Mouse (Mus musculus): ENCODE data around the gene Ripor1. TPM values are rescaled to one million over a fixed set of nuclear protein-coding genes. Genes with fewer than 3 reads are reported as not detected.

The Ripor1 gene
- polyA plus RNA-seq, 1 experiment from 2014 or later = 26.5 TPM

DNA sequence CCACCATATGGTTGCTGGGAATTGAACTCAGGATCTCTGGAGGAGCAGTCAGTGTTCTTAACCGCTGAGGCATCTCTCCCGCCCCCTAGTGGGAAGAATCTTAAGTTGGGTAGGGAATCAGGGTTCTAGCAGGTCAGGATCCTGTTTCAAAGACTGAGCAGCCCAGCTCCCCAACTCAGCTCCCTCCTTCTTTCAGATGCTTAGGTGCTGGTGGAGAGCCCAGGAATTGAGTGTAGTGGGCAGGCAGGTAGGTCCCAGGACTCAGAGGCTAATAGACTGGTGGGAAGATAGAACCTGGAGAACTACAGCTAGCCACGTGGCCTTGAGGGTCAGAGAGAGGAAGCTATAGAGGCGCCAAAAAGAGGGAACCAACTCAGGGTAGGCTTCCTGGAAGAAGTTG, 2.6 kb downstream of the Ripor1 start:
- peaks cover 7% of the 10 kb centered on the region; the same call in 1 of the 2 replicates for H3K27me3 ChIP-seq
- no peak overlapping the region for H3K9ac ChIP-seq (replicated peaks)
- ATAC-seq (replicated peaks) = no peak
- WGBS = 40% methylated on average over 4 of the region's 4 CpGs
- H3K4me1 ChIP-seq = peaks cover 28% of the 10 kb centered on the region
- no peaks in the 10 kb centered on the region for H3K36me3 ChIP-seq
- H3K9me3 ChIP-seq = no peaks in the 10 kb centered on the region
- no peak overlapping the region for H3K4me3 ChIP-seq
- no peak overlapping the region for H3K4me2 ChIP-seq (replicated peaks)
- no peak overlapping the region for H3K27ac ChIP-seq (replicated peaks)

DNA sequence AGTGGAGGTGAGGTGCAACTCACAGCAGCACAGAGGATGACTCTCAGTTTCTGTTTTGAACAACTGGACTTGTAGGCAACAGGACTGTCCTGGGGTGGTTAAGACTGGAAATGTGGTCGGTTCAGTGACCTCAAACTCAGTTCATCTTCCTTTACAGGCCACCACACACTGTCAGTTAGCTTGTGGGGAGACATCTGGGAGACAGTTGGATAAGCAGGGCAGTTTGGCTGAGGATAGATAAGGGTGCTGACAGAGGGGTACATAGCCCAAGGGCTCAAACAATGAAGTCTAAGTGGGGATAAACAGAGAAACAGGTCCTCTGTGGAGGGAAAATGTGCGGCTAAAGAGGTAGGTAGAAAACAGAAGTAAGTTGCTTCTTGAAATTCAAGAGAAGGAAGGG, 4.3 kb downstream of the Ripor1 start:
- peaks cover 44% of the 10 kb centered on the region for H3K4me1 ChIP-seq
- H3K36me3 ChIP-seq = no peaks in the 10 kb centered on the region
- H3K27ac ChIP-seq (replicated peaks) = no peak overlapping the region
- no peak for ATAC-seq (replicated peaks)
- H3K4me3 ChIP-seq = no peak overlapping the region
- H3K27me3 ChIP-seq = peaks cover 13% of the 10 kb centered on the region; the same call in 1 of the 2 replicates
- 86% methylated on average over 2 of the region's 2 CpGs for WGBS
- H3K9ac ChIP-seq (replicated peaks) = no peak overlapping the region
- no peak overlapping the region for H3K4me2 ChIP-seq (replicated peaks)
- no peaks in the 10 kb centered on the region for H3K9me3 ChIP-seq

DNA sequence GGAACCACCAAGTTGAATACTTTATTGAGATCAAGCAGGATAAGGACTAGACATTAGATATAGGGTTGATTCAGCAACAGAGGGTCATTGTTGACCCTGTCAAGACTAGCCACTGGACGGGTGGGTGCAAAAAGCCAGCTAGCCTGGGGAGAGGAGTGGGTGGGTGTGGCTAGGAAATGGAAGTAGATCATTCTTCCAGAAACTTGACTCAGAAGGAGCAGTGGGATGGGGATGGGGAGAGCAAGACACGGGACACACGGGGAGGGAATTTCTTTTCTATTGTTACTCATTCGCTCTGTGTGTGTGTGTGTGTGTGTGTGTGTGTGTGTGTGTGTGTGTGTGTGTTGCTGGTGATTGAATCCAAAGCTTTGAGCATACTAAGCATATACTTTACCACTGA, 4.7 kb downstream of the Ripor1 start:
- Histone ChIP-seq H3K27me3 (peaks cover 13% of the 10 kb centered on the region; the same call in 1 of the 2 replicates), H3K9me3 (no peaks in the 10 kb centered on the region), H3K27ac (replicated peaks) (no peak overlapping the region), H3K4me2 (replicated peaks) (no peak overlapping the region), H3K4me1 (peaks cover 43% of the 10 kb centered on the region), H3K9ac (replicated peaks) (no peak overlapping the region), H3K4me3 (no peak overlapping the region), H3K36me3 (no peaks in the 10 kb centered on the region)
- ATAC-seq (replicated peaks) = no peak
- 77% methylated on average over 4 of the region's 4 CpGs for WGBS

DNA sequence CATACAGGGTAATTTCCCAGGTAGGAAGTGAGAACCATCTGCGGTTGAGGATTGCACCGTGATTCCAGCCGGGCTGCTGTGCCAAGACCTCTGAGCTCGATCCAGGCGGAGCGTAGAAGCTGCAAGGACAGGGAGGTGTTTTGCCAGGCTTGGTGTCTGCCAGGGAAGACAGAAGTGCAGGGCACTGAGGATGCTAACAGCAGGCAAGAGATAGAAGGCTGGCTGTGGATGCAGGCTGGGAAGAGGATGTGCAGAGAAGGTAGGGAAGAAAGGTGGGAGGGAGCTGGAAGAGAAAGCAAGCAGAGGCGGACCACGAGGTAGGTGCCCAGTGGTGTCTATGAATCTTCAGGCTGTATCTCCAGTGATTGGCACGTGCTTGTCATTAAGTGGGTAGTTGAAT, 6.8 kb downstream of the Ripor1 start:
- no peak overlapping the region for H3K4me2 ChIP-seq (replicated peaks)
- 84% methylated on average over 9 of the region's 9 CpGs for WGBS
- no peak overlapping the region for H3K9ac ChIP-seq (replicated peaks)
- no peak for ATAC-seq (replicated peaks)
- H3K36me3 ChIP-seq = peaks cover 20% of the 10 kb centered on the region
- H3K4me3 ChIP-seq = no peak overlapping the region
- peaks cover 13% of the 10 kb centered on the region; the same call in 1 of the 2 replicates for H3K27me3 ChIP-seq
- no peaks in the 10 kb centered on the region for H3K9me3 ChIP-seq
- no peak overlapping the region for H3K27ac ChIP-seq (replicated peaks)
- H3K4me1 ChIP-seq = peaks cover 29% of the 10 kb centered on the region

DNA sequence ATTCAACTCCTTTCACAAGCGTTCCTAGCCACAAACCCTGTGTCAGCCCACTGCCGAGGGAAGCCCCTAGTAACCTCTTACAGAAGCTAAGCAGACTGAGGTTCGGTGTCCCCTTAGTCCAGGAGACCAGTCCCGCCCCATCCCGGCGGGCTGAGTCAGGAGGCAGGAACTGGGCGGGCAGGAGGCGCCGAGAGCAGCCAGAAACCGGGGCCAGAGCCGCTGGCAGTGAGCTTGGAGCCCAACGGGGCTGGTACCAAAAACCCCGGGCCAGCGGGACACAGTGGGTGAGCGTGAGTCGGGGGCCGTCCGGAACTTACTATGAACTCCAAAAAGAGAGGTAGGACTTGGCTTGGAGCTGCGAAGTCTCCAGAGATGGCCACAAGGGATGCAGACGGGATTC, 8.0 kb downstream of the Ripor1 start:
- 4% methylated on average over 20 of the region's 20 CpGs for WGBS
- H3K4me1 ChIP-seq = peaks cover 19% of the 10 kb centered on the region
- H3K27me3 ChIP-seq = peaks cover 13% of the 10 kb centered on the region; the same call in 1 of the 2 replicates
- H3K4me3 ChIP-seq = peak overlapping the region; percentile 11
- H3K36me3 ChIP-seq = peaks cover 32% of the 10 kb centered on the region
- no peak overlapping the region for H3K27ac ChIP-seq (replicated peaks)
- H3K4me2 ChIP-seq (replicated peaks) = peak overlapping the region; percentile 82; the same call in 1 of the 2 replicates
- H3K9me3 ChIP-seq = no peaks in the 10 kb centered on the region
- H3K9ac ChIP-seq (replicated peaks) = no peak overlapping the region
- no peak for ATAC-seq (replicated peaks)

DNA sequence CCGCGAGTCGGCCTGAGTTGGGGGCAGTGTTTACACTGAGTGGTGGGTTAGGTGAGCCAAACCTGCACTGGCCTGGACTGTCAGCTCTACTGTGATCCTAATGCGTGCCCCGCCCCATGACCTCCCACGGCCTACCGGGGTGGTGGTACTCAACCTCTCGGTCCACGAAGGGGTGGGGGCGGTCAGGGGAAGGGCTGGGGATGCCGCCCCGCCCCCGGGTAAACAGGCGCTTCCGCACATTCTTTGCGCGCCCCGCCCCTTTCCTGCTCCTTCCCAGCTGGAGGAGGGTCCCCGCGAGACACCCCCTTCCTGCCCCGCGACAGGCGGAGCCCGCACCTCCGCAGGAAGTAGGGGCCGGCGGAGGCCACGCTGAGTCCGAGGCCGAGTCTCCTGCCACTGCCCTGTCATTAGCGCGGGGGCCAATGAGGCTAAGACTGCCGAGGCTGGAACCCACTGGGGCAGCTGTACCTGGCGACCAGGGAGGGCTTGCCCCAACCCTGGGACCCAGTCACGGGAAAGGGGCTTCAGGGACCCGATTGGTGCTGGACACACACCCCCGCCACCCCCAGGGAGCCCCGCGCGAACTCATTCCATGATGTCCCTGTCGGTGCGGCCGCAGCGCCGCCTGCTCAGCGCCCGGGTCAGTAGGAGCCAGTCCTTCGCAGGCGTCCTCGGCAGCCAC, 8.9 kb downstream of the Ripor1 start:
- Histone ChIP-seq H3K9me3 (no peaks in the 10 kb centered on the region), H3K4me3 (peak overlapping the region; percentile 41), H3K27me3 (peaks cover 13% of the 10 kb centered on the region; the same call in 1 of the 2 replicates), H3K9ac (replicated peaks) (peak overlapping the region; percentile 50), H3K4me1 (peaks cover 19% of the 10 kb centered on the region), H3K27ac (replicated peaks) (no peak overlapping the region), H3K36me3 (peaks cover 41% of the 10 kb centered on the region), H3K4me2 (replicated peaks) (peak overlapping the region; percentile 82)
- ATAC-seq (replicated peaks) = peak; percentile 46
- 2% methylated on average over 50 of the region's 50 CpGs for WGBS

DNA sequence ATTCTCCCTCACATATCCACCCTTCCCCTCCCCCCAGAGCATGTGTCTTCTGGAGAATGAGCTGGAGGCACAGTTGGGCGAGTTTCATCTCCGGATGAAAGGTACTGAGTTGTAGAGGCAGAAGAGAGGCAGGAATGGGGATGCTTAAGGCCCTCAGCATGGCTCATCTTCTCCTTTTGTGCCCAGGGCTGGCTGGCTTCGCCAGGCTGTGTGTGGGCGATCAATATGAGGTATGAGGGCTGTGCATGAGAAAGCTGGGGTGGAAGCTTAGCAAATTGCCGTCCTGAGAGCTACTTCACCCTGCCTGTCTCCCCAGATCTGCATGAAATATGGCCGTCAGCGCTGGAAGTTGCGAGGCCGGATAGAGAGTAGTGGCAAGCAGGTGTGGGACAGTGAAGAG, 10.9 kb downstream of the Ripor1 start:
- H3K27ac ChIP-seq (replicated peaks) = no peak overlapping the region
- H3K9me3 ChIP-seq = no peaks in the 10 kb centered on the region
- no peak overlapping the region for H3K4me3 ChIP-seq
- peaks cover 19% of the 10 kb centered on the region for H3K4me1 ChIP-seq
- H3K9ac ChIP-seq (replicated peaks) = no peak overlapping the region
- WGBS = 89% methylated on average over 9 of the region's 9 CpGs
- H3K27me3 ChIP-seq = peaks cover 13% of the 10 kb centered on the region; the same call in 1 of the 2 replicates
- no peak overlapping the region for H3K4me2 ChIP-seq (replicated peaks)
- H3K36me3 ChIP-seq = peaks cover 57% of the 10 kb centered on the region
- ATAC-seq (replicated peaks) = no peak

DNA sequence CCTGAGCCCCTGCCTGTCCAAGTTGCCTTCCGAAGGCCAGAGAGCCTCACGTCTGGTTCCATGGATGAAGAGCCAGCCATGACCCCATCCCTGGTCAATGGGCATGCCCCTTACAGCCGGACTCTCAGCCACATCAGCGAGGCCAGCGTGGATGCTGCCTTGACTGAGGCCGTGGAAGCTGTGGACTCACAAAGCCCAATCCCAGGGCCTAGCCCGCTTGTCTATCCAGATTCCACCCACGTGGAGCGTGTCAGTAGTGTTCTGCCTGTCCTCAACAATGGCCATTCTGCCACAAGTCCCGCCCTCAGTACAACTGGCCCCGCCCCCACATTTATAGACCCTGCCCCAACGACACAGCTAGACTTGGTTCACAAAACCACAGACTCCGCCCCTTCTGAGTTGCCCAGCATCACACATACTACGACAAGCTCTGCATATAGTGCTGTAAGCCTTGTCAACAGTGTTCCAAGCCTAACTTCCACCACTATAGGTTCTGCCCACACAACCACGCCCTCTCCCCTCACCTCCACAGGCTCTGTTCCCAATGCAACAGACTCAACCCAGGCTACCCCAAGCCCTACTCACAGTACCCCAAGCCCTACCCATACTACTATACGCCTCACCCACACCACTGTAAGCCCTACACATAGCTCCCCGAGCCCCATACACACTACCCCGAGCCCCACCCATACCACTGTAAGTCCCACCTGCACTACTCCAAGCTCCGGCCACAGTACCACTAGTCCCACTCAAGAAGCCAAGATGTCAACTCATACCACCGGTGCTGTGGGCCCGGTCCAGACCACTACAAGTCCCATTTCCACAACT, 12.6 kb downstream of the Ripor1 start:
- Histone ChIP-seq H3K4me2 (replicated peaks) (no peak overlapping the region), H3K4me3 (no peak overlapping the region), H3K9me3 (no peaks in the 10 kb centered on the region), H3K27ac (replicated peaks) (no peak overlapping the region), H3K9ac (replicated peaks) (no peak overlapping the region), H3K4me1 (peaks cover 33% of the 10 kb centered on the region), H3K36me3 (peaks cover 64% of the 10 kb centered on the region), H3K27me3 (peaks cover 5% of the 10 kb centered on the region; the same call in 1 of the 2 replicates)
- no peak for ATAC-seq (replicated peaks)
- 88% methylated on average over 21 of the region's 21 CpGs for WGBS

DNA sequence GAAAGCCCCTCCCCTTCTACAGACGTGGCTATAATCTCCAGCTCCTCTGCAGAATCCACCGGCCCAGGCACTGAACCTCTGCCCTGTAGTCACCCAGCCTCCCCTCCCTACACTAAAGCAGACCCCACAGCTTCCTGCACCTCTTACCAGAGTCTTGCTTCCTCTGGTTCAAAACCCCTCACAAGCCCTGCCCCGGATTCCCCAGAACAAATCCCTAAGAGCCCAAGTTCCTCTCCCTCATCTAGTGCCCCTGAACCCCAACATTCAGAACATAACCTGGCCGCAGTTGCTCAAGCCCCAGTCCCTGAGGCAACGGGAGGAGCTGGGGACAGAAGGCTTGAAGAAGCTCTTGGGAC, 13.2 kb downstream of the Ripor1 start:
- Histone ChIP-seq H3K4me3 (no peak overlapping the region), H3K9ac (replicated peaks) (no peak overlapping the region), H3K36me3 (peaks cover 64% of the 10 kb centered on the region), H3K27ac (replicated peaks) (no peak overlapping the region), H3K4me1 (peaks cover 33% of the 10 kb centered on the region), H3K9me3 (no peaks in the 10 kb centered on the region), H3K27me3 (no peaks in the 10 kb centered on the region; the same call in 1 of the 2 replicates), H3K4me2 (replicated peaks) (no peak overlapping the region)
- WGBS = 94% methylated on average over 5 of the region's 5 CpGs
- no peak for ATAC-seq (replicated peaks)

DNA sequence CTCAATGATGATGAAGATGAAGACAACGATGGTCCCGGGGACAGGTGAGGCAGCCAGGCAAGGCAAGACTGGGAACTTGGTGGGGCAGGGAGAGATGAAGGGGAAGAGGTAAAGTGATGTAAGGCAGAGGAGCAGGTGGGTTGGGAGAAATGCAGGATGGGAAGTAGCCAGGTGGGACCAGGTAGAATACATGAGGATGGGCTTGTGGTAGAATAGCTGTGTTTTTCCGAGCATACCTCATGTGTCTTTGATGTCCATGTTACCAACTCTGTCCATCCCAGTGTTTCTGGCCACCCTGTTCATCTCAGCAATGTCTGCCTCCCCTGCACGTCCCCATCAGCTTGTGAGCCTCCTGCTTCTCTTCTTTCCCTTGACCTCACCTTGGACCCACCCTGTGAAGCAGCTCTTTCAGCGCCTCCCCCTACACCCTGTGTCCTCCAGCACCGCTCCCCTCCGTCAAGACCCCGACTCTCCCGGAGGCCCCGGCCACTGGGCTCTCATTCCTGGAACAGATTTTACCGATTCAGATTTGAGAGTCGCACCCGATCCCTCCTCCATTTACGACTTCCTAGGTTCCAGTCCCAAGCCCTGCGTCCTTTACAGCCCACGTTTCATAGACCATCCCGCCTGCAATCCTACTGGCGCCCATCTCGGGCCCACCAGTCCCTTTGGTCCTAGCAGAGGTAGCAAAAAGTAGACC, 14.0 kb downstream of the Ripor1 start:
- Histone ChIP-seq H3K36me3 (peaks cover 64% of the 10 kb centered on the region), H3K4me2 (replicated peaks) (no peak overlapping the region), H3K9me3 (no peaks in the 10 kb centered on the region), H3K4me3 (no peak overlapping the region), H3K27me3 (no peaks in the 10 kb centered on the region; the same call in 1 of the 2 replicates), H3K27ac (replicated peaks) (no peak overlapping the region), H3K4me1 (peaks cover 34% of the 10 kb centered on the region), H3K9ac (replicated peaks) (no peak overlapping the region)
- WGBS = 95% methylated on average over 19 of the region's 19 CpGs
- ATAC-seq (replicated peaks) = no peak

DNA sequence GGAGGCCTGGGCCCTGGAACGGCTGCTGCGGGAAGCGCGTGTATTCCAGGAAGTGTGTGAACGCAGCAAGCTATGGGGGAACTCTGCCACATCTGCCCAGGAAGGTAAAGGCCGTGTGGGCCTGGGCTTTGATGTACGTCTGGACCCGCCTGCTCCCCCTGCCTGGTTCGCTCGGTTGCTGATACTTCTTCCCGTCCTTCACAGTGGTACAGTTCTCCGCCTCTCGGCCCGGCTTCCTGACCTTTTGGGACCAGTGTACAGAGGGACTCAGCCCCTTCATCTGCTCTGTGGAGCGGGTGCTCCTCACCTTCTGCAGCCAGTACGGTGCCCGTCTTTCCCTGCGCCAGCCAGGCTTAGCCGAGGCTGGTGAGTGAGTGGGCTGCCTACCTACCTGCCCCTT, 15.2 kb downstream of the Ripor1 start:
- peaks cover 37% of the 10 kb centered on the region for H3K4me1 ChIP-seq
- WGBS = 89% methylated on average over 19 of the region's 19 CpGs
- H3K27ac ChIP-seq (replicated peaks) = no peak overlapping the region
- no peaks in the 10 kb centered on the region for H3K27me3 ChIP-seq
- ATAC-seq (replicated peaks) = no peak
- H3K9ac ChIP-seq (replicated peaks) = no peak overlapping the region
- H3K9me3 ChIP-seq = no peaks in the 10 kb centered on the region
- H3K4me2 ChIP-seq (replicated peaks) = no peak overlapping the region
- H3K36me3 ChIP-seq = peaks cover 61% of the 10 kb centered on the region
- H3K4me3 ChIP-seq = no peak overlapping the region
